Mouse (Mus musculus) thymus, adult 2 months (tissue): ENCODE measurements around the gene Opn3.

Experiments
- CTCF ChIP-seq: fragments of 200-500 bp; IDR thresholded peaks from 2 replicates; pipeline ENCODE4 v1.5.1; 2012; ENCODE audit warnings: mild to moderate bottlenecking, control low read depth, low read length, moderate library complexity, borderline replicate concordance; ENCODE audit not compliant: control insufficient read depth, poor library complexity, insufficient read depth; ENCODE audit errors: extremely low read depth
- POLR2A ChIP-seq: fragments of 200-500 bp; IDR thresholded peaks from 2 replicates; pipeline ENCODE4 v1.6.1; 2012; ENCODE audit warnings: mild to moderate bottlenecking, low read length, control low read depth, moderate library complexity; ENCODE audit not compliant: control insufficient read depth, poor library complexity, insufficient read depth; ENCODE audit errors: extremely low read depth

DNA sequence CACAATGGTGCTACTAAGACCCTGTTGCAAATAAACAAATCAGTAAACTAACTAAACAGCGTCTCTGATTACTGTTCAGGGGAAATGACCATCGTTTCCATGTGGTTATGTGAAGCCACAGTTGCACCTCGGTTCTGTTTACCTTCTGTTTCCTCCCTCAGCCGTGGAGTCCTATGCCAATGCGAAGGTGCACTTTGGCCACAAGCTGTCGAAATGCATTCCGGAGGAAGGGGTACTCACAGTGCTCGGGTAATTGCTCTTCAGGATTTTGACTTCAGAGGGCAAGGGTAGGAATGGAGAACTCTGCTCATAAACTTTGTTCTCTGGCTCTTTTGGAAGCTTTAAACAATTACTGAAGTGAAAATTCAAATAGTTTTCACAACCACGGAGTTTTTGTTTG, 45.6 kb downstream of the Opn3 start:
- no peak for TF ChIP-seq CTCF
- TF ChIP-seq POLR2A, result no peak
